Mouse (Mus musculus) thymus, adult 2 months (tissue): ENCODE measurements at regions not wholly inside any gene's neighbourhood (a gene's known extent, or its start where the extent isn't known, plus 50 kb on each side); places are given as distances from the start of the nearest gene placed in this dataset.

ENCODE experiments used
- DNase-seq: peaks from one replicate; pipeline ENCODE4 v3.0.0; 2021
- H3K27ac ChIP-seq: fragments of 200-500 bp; 2 replicates; pipeline ENCODE4 v1.5.1; 2012; ENCODE audit warnings: low read length, control low read depth; ENCODE audit not compliant: control insufficient read depth, insufficient read depth
- H3K27me3 ChIP-seq: fragments of 200-500 bp; 2 replicates; pipeline ENCODE4 v1.6.1; 2012; ENCODE audit warnings: mild to moderate bottlenecking, low read length, moderate library complexity, mixed read lengths; ENCODE audit not compliant: control insufficient read depth, insufficient read depth
- H3K36me3 ChIP-seq: fragments of 200-500 bp; 2 replicates; pipeline ENCODE4 v1.6.1; 2012; ENCODE audit warnings: mild to moderate bottlenecking, low read length, moderate library complexity; ENCODE audit not compliant: control insufficient read depth, insufficient read depth
- H3K4me1 ChIP-seq: fragments of 200-500 bp; replicated peaks from 2 replicates; pipeline ENCODE4 v1.6.1; 2012; ENCODE audit warnings: low read length; ENCODE audit not compliant: control insufficient read depth, insufficient read depth
- H3K4me3 ChIP-seq: fragments of 200-500 bp; 2 replicates; pipeline ENCODE4 v1.5.1; 2012; ENCODE audit warnings: mild to moderate bottlenecking, low read length, control low read depth, moderate library complexity; ENCODE audit not compliant: control insufficient read depth, insufficient read depth
- CTCF ChIP-seq: fragments of 200-500 bp; IDR thresholded peaks from 2 replicates; pipeline ENCODE4 v1.5.1; 2012; ENCODE audit warnings: mild to moderate bottlenecking, control low read depth, low read length, moderate library complexity, borderline replicate concordance; ENCODE audit not compliant: control insufficient read depth, poor library complexity, insufficient read depth; ENCODE audit errors: extremely low read depth
- POLR2A ChIP-seq: fragments of 200-500 bp; IDR thresholded peaks from 2 replicates; pipeline ENCODE4 v1.6.1; 2012; ENCODE audit warnings: mild to moderate bottlenecking, low read length, control low read depth, moderate library complexity; ENCODE audit not compliant: control insufficient read depth, poor library complexity, insufficient read depth; ENCODE audit errors: extremely low read depth
- WGBS: fragments of 180-500 bp; shearing (Covaris S2); methylation state at CpG from one replicate; pipeline ENCODE4 v1.1.7; 2018; 5-methylcytosine and 5-hydroxymethylcytosine counted together

DNA sequence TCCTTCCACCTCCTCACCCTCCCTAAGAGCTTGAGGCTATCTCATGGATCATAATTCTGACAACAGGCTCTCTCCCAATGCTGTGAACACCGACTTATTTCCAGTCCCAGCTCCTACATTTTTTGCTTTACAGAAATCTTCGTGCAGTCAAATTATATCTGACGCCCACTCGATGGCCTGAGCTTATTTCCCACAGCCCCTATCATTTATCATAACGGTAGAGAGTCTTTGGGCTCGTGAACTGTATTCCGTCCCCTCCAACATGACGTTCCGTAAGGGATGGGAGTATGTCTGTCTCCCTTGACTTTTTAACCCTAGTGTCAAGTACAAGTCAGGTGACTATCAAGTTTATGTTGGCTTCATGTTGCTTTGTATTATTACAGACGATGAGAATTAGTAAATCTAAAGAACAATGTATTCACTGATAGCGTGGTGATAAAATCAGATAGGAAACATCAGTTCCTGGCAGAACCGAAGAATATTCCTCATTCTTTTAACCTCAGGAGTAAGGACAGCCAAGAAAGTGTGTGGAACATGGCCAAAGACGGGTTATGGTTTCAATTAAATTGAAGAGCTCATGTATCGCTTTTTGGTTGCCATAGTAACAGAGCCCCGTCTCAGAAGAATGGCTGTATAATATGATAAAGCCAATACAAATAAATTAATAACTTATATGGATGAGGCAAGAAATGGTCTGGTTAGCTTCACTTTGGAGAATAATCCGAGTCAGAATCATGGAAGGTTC lies 145.5 kb upstream of the Dyrk2 start:
- H3K36me3 ChIP-seq, result no peaks in the 10 kb centered on the region
- TF ChIP-seq CTCF (no peak), POLR2A (no peak)
- H3K27me3 ChIP-seq, result no peaks in the 10 kb centered on the region
- DNase-seq, result no peak
- peaks cover 13% of the 10 kb centered on the region for H3K4me1 ChIP-seq
- WGBS, result 94% methylated on average over 16 of the region's 16 CpGs
- no peak overlapping the region for H3K27ac ChIP-seq
- no peak overlapping the region for H3K4me3 ChIP-seq

DNA sequence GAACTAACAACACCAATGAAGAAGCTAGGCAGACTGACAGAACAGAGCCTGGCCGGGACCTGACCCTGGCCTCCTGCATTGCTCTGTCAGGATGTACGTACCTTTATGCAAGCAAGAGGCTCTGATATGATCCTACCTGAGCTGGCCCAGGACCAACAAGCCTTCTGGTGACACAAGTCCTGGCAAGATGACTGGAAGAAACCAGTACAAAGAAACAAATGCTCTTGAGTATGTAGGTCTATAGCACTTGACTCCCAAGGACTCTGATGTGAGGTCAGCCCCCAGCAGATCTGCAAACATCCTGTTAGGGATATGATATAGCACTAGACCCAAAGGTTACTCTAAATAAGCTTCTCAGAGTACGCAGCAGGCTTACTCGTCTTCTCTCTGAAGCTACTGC lies 144.7 kb upstream of the Dyrk2 start:
- no peak for TF ChIP-seq POLR2A
- no peak for TF ChIP-seq CTCF
- Histone ChIP-seq H3K27me3 (no peaks in the 10 kb centered on the region), H3K27ac (no peak overlapping the region), H3K4me3 (no peak overlapping the region), H3K4me1 (peaks cover 18% of the 10 kb centered on the region), H3K36me3 (no peaks in the 10 kb centered on the region)
- WGBS, result 95% methylated on average over 4 of the region's 4 CpGs
- DNase-seq, result no peak

DNA sequence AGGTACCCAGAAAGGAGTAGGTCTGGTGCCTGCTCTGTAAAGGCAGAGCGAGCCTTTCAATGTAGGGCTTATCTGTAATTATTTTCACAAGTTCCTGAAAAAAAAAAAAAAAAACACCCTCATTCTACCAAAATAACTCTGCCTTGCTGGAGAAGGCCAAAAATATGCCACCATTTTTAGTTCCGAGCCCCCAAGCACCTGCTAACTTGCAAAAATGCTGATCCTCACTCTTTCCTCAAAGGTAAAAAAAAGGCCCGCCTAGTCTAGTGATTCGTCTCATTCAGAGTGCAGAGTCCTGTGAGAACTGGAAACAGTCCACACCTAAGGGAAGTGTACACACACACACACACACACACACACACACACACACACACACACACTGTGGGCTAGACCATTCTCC lies 143.7 kb upstream of the Dyrk2 start:
- DNase-seq, result no peak
- TF ChIP-seq POLR2A (no peak), CTCF (no peak)
- H3K4me3 ChIP-seq, result no peak overlapping the region
- H3K4me1 ChIP-seq, result peaks cover 24% of the 10 kb centered on the region
- 91% methylated on average over 4 of the region's 4 CpGs for WGBS
- no peaks in the 10 kb centered on the region for H3K27me3 ChIP-seq
- no peak overlapping the region for H3K27ac ChIP-seq
- no peaks in the 10 kb centered on the region for H3K36me3 ChIP-seq

DNA sequence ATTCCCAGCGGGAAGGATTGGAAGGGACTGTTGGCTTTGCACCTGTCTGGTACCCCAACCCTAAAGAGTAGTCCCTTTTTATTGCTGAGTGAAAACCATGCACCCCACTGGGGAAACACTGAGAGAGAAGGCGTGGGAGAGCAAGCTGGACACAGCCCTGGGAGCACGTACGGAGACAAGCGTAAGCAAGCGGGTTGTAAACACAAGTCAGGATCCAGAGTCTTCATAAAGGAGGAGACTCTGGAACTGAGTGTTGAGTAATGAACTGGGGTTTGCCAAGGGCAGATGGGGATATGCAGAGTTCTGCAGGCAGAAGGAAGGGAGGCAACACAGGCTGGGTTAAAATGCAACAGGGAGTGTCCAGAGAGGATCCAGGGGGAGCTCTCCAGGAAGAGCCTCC lies 141.5 kb upstream of the Dyrk2 start:
- Histone ChIP-seq H3K4me3 (no peak overlapping the region), H3K27ac (peak overlapping the region; percentile 90), H3K36me3 (no peaks in the 10 kb centered on the region), H3K4me1 (peaks cover 41% of the 10 kb centered on the region), H3K27me3 (no peaks in the 10 kb centered on the region)
- TF ChIP-seq CTCF (no peak), POLR2A (no peak)
- DNase-seq, result peak; percentile 36
- 85% methylated on average over 6 of the region's 6 CpGs for whole genome bisulfite sequencing

DNA sequence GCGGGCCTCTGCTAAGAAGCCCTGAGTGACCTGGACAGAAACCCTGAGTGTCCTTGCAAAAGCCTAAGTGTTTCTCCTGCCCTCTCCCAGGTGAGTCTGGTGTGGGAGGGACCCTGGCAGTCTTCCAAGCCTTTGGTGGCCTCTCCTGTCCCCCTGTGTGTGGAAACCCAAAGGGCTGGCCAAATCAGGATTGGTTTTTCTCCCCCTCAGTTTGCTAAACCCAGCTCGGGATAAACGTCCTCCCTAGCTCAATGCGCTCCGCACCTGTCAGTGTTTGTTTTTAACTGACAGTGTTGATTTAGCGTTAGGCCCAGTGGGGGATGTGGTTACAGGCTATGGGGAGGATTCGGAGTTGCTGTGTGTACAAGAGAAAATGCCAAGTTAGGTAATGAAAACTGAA lies 140.9 kb upstream of the Dyrk2 start:
- peaks cover 45% of the 10 kb centered on the region for H3K4me1 ChIP-seq
- H3K27me3 ChIP-seq, result no peaks in the 10 kb centered on the region
- WGBS, result 12% methylated on average over 7 of the region's 7 CpGs
- no peak overlapping the region for H3K4me3 ChIP-seq
- peak; percentile 78 for DNase-seq
- peak overlapping the region; percentile 95 for H3K27ac ChIP-seq
- no peaks in the 10 kb centered on the region for H3K36me3 ChIP-seq
- 0 out of 2 replicates have a peak, but pooled peaks have one; percentile 34 for TF ChIP-seq POLR2A
- no peak for TF ChIP-seq CTCF

DNA sequence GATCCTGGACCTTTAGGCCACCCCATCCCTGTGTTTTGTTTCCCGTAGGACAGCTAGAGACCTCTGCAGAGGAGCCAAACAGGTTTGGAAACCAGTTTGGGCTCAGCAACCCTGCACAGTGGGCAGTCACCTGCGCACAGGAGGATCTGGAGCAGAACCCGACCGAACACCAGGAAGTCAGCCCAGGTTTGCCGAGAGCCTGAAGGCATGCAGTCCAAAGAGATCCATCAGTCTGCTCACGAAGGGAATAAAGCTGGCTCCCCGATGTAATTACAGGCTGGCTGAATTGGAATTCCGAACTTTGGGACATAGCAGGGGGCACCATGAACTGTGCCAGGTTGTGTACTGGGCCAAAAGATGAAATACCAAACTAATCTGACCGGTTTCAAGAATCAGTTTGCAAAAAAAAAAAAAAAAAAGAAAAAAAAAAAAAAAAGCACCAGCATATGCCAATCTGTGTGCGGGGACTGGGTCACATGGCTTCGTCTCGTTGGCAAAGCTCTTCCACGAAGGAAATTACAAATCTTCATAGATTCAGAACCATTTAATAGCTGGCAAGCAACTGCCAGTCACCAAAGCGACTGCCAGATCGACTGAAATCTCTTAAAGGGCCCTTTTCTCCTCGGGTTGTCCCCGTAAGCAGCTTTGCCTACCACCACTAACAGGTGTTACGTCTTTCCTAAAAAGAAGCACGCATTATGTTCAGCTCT lies 137.0 kb upstream of the Dyrk2 start:
- H3K27me3 ChIP-seq, result no peaks in the 10 kb centered on the region
- H3K36me3 ChIP-seq, result no peaks in the 10 kb centered on the region
- no peak for DNase-seq
- 87% methylated on average over 19 of the region's 19 CpGs for WGBS
- H3K4me3 ChIP-seq, result no peak overlapping the region
- TF ChIP-seq CTCF (no peak), POLR2A (no peak)
- peak overlapping the region; percentile 32; the same call in 1 of the 2 replicates for H3K27ac ChIP-seq
- H3K4me1 ChIP-seq, result peaks cover 67% of the 10 kb centered on the region
